Mouse (Mus musculus) brain, embryonic 14.5 days (tissue): Measurements from ENCODE around the gene Ankrd12.

ENCODE experiments used
- CTCF ChIP-seq: fragments of 200-500 bp; IDR thresholded peaks from 2 replicates; pipeline ENCODE4 v1.5.1; 2012; ENCODE audit warnings: inconsistent platforms, mild to moderate bottlenecking, moderate library complexity, borderline replicate concordance; ENCODE audit not compliant: insufficient read depth, insufficient read length; ENCODE audit errors: extremely low read depth
- POLR2A ChIP-seq: fragments of 200-500 bp; IDR thresholded peaks from 2 replicates; pipeline ENCODE4 v1.6.1; 2012; ENCODE audit warnings: mild to moderate bottlenecking, inconsistent platforms, borderline replicate concordance; ENCODE audit not compliant: poor library complexity, insufficient read depth, insufficient read length, severe bottlenecking; ENCODE audit errors: extremely low read depth

DNA sequence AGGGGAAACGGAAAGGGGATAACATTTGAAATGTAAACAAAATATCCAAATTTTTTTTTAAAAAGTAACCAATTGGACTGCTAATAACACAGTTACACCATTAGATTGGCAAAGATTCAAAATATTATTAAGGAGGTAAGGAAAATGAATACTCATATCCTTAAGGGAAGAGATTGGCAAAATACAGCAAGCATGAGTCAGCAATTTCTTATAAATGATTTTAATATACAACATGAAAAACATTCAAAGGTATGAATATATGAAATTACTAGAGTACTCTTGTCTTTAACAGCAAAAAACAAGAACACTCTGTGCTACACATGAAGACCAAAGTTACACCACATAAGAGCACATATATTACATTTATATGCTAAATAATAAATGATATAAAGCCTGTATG is 8.1 kb upstream of the Ankrd12 start:
- TF ChIP-seq CTCF (no peak), POLR2A (no peak)
